Mouse (Mus musculus) fibroblast of lung, adult 2 months (primary cell): ENCODE measurements around the gene Hoxa11.

Source experiments
- DNase-seq: peaks from one replicate; pipeline ENCODE4 v3.0.0-alpha.2; 2011; ENCODE audit warnings: low read depth

Hoxa11 gene

GRCm38 (mm10) chr6:52265306-52265912, 19.8 kb upstream of the Hoxa11 start:
- DNase-seq: no peak

DNA sequence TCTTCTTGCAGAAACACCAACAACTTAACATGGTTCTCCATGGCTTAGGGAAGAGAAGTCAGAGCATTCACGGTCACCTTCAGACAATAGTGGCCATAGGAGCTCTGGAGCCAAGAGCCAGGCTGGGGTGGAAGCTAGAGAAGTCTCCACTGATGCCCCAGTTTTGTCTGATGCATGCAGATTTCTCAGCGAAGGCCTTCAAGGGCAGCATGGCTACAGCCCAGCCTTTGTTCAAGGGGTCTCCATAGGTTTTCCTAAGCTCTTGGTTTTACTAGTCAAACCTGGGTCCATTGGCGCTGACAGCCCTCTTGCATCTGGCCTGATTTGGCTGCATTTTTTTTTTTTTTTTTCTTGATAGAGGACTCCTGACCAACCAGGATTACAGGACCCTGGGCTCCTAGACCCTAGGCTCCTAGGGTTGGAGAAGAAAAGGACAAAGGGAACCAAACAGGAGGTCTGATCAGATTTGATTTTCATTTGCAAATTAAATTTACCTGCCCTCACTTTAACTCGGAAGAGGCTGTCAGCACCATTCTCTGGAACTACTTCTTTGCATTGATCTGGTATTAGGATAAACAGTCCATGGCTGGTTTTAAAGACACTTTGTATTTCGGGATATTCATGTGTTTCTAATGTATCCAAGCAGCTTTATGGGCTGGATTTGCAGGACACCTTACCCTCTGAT, 18.6 kb upstream of the Hoxa11 start:
- DNase-seq: no peak

- DNase-seq: no peak
These were observed 17.6 kb upstream of the Hoxa11 start for GRCm38 (mm10) chr6:52263321-52263585.

GRCm38 (mm10) chr6:52262463-52263320, 17.1 kb upstream of the Hoxa11 start:
- DNase-seq: no peak

DNA sequence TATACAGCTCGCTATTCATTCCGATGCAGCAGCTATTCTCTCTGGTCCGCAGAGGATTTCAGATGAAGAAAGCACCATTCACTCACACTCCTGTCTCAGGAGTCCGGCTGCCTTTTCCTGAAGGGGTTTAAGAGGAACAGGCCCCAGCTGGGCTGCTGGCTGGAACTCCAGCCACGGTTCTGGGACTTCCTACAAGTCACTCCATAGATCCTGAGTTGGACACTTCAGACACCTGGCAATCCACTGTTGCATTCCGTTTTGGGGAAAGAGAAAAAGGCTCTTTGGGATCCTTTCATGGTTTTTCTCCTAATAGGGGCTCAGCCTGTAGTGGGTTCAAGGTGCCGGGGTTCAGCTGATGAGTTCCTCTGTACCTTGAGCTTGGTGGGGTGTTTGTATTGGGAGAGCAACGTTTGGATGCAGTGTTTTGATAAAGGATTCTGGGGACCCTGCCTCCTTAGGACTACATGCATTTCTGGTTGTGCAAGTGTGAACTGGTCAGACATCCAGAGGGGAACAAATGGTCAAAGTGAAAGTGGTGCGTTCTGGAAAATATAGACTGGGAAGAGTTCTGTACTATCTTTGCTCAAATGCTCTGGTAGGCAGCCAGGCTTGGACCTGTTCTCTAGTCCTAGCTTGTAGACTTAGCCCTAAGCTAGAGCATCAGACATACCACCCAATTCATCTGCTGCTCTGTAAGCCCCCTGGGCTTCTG, 16.3 kb upstream of the Hoxa11 start:
- DNase-seq: no peak

DNA sequence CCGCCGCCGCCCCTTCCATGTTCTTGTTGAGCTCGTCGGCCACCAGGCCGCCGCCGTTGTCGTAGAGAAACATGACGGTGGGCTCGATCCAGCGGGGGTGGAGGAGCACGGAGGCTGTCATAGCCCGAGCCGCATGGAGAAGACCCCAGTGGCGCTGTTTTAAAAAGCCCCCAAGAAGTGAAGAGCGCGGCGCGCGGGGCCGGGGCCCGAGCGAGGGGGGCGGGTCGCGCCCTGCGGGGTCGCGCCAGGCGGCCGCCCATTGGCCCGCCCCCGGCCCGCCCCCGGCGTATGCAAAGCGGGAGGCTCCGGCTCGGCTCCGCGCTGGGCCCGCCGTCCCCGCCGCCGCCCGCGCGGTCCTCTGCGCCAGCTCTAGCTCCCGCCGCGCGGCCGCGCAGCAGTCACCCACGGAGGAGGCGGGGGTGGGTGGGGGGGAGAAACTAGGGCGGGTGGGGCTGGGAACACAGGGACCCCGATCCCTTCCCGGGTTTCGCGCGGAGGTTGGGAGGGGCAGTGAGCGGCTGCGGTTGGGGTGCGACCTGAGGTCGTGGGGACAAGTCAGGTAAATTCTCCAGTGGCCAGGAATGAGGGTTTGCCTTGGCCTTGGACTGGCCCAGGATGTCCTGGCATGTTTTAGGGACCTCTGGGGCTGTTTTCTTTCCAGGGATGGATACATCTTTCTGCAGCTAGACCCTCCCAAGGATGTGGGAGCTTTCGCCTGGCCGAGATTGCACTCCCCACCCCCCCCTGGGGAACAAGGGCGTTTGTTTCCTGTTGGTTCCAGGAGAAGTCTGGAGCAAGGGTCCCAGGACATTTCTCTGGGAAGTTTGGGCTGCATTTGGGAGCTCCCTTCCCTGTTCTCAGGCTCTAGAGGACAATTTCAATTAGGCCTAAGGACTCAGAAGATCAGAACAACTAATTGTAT, 15.3 kb upstream of the Hoxa11 start, which contains the start of gene Hoxa13:
Gene Hoxa13 (minus strand): TSS at position 227 of the 922 bp plus-strand sequence.
- no peak for DNase-seq

DNA sequence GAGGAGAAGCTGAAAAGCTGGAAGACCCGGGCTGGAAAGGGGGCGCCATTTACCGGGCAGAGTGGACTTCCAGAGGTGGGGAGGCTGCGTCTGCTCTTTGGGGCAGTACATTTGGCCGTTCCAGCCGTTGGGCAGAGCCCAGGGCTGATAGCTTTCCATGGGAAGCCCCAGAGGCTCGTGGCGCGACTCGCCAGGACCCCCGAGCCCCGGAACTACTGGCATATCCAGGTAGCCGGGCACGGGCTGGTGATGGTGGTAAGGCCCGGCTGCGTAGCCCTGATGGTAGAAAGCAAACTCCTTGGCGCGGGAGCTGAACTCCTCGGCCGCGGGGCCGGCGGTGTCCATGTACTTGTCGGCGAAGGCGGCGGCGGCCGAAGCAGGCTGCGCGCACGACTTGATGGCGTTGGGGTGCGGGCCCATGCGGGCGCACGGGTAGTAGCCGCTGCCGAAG, 14.2 kb upstream of the Hoxa11 start:
- DNase-seq: no peak

DNA sequence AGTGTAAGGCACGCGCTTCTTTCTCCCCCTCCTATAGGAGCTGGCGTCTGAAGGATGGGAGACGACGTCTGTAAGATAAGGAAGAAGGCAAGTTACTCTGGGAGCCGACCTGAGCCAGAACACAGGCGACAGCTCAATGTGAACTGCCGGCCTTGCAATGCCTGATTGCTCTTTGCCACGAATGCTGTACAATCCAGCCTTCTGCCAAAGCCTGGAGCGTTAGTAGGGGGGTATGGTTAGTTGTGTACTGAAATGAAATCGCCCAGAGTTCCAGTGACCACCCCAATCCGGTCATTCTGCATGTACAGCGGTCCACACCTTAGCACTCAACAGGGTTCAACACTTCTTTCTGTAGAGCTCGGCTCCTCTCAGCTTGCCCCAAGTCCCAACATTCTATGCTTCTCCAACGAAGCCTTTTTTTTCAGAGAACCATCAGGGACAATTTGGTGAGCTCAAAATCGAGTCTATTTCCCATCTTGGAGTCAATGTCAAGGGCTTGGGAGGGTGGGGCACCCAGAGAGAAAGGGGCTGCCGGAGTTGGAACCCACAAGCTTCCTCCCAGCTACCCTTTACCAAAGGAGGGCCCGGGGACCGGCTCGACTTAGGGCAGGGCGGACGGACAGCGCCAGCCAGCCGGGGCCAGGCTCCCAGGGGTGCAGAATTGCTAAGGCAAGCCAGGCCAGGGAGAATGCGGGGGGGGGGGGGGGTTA, 13.6 kb upstream of the Hoxa11 start:
- no peak for DNase-seq

DNA sequence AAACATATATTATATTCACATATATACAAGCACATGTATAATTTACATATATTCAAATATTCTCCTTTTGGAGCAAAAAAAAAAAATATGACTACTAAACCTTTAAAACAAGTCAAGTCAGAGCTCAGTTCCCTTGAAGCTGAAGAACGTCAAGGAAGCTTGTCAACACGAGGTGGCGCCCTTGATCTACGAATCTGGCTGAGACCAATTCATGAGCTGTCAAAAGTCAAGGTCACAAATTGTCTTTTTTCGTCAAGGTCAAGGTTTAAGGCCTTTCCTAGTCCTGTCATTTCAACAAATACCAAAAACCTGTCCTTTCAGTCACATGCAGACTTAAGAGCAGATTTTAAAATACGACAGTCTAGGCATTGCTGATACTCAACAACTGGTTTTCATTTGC, 11.3 kb upstream of the Hoxa11 start:
- peak; percentile 53 for DNase-seq

DNA sequence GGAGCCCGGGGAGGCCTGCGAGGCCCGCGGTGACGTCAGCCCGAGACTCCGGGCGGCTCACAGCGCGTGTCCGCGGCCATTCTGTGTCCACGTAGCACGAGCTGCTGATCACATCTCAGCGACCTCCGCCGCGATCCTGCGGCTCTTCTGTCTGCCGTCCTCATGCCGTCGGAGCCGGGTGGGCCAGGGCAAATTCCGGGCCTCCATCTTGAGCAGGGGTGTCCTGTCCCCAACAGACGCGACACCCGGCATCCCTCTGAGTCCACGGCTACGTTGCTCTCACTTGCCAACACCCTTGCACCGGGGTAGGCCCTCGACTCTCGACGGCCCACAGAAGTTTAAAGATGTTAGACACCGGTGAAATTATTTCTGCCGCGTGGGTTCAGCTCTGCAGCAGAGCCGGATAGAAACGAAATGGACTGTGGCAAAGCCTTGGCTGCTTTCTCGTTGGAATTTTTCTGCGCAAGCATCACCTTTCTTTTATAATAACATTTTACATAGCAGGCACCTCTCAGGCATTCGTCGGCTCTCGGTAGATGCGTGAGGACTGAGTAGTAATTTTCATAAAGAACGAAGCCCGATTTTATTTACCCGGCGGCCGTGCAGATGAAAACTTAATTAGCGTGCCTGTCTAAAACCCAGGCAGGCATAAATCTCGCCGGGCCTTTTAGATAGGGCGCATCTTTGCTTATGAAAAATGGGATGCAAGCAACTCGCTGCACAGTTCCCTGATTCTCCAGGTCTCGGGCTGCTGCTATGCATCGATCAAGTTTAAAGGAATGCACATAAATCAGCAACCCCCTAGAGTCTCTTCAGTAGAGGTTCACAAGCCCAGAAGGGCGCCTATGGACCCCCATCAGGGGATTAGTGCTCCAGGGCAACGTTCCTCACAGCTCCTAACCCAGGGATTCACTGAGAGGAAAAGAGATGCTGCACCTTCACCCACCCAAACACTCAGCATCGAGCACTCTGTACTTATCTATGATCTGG, 8.2 kb upstream of the Hoxa11 start:
- no peak for DNase-seq

GRCm38 (mm10) chr6:52252775-52253376, 7.3 kb upstream of the Hoxa11 start:
- DNase-seq: no peak

DNA sequence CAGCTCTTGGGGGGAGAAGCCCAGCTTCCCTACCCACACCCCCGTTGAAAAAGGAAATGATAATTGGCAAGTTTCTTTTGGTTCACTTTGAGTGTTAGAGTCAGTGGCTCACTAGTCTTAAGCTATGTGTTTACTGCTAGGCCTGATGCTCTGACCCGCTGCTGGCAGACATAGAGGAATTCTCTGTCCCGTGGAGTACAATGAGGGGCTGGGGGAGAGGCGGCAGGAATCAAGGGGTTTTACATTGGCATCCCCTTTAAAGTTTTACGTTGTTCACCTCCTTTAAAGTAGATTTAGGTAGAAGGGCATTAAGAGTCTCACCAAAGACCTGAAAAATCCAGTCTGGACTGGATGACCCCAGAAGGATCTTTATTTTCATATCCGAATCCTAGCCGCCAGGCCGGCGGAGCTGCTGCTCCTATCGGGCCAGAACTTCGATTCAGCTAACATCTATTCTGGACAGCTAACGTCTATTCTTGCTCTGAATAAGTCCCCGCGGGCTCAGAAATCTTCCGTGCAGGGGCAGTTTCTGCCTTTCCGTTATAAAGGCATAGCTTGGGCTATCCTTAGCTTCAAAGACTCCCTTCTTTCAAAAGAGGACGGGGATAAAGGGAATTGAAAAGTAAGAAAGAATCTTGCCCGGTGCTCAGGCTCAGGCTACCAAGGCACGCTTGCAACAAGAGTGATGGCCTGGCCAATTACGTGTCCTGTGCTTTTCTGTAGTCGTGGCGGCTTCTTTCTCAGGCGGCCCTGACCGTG, 6.6 kb upstream of the Hoxa11 start:
- DNase-seq: no peak

DNA sequence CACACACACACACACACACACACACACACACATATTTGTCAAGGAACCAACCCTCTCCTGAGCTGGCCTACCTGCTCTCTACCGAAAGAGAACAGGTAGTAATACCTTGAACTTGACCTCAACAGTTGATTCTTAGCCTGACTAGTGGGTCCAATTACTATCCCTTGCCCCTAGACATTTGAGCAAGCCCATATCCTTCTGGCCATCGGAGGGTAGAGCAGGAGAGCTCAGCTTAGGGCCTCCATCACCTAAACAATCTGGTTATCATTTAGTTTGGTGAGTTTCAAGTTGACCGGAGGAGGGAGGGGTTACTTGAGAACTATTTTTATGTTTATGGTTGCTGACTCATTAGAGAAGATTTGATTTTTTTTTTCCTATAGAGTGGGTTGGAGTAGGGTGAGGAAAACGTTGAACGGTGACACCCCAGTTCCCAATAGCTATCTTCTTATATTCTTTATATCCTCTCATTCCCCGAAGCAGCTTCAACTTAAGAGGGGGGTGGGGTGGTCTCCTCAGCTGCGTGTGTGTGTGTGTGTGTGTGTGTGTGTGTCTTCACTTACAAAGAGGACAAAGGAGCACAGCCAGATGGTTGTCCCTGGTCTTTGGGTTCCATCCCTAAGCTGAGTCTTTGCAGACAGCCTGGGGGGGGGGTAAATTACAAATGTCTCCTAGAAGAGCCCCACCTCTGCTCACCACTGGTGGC, 5.7 kb upstream of the Hoxa11 start:
- DNase-seq: no peak

GRCm38 (mm10) chr6:52249826-52250225, 4.2 kb upstream of the Hoxa11 start:
- no peak for DNase-seq

DNA sequence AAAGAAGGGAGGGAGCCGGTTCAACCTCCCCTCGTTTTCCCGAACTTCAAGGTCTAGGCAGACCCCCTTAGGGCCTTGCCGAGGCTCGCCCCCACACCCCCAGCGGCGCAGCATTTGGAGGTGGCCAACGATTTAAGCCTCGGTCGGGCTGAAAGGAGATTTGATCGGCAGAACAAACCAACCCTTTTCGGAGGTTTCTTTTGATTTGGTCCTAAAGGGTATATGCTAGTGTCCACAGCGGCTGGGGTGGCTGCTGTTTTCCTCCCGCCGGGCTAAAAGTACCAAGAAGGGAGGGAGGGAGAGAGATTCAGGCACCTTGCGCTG, 3.8 kb upstream of the Hoxa11 start:
- DNase-seq: no peak

GRCm38 (mm10) chr6:52248638-52249414, 3.2 kb upstream of the Hoxa11 start:
- DNase-seq: no peak
